Mouse (Mus musculus) liver, adult 2 months (tissue): ENCODE results near the gene Fuca1. TPM values are rescaled to one million over a fixed set of nuclear protein-coding genes. Genes with fewer than 3 reads are reported as not detected.

ENCODE experiments used
- DNase-seq: peaks from one replicate; pipeline ENCODE4 v3.0.0-alpha.2; 2011; ENCODE audit warnings: low read depth, low spot score; ENCODE audit errors: extremely low read depth
- H3K27ac ChIP-seq: fragments of 200-500 bp; replicated peaks from 2 replicates; pipeline ENCODE4 v1.5.1; 2012; ENCODE audit warnings: low read depth, mild to moderate bottlenecking, control low read depth, inconsistent platforms, low read length; ENCODE audit not compliant: insufficient read depth
- H3K27me3 ChIP-seq: fragments of 200-500 bp; 2 replicates; pipeline ENCODE4 v1.6.1; 2012; ENCODE audit warnings: mild to moderate bottlenecking, moderate library complexity, low read length, inconsistent platforms; ENCODE audit not compliant: control insufficient read depth, insufficient read depth
- H3K36me3 ChIP-seq: fragments of 200-500 bp; 2 replicates; pipeline ENCODE4 v1.6.1; 2012; ENCODE audit warnings: low read length, inconsistent platforms; ENCODE audit not compliant: control insufficient read depth, insufficient read depth
- H3K4me1 ChIP-seq: fragments of 200-500 bp; 2 replicates; pipeline ENCODE4 v1.6.1; 2011; ENCODE audit warnings: low read length; ENCODE audit not compliant: control insufficient read depth, insufficient read depth
- H3K4me3 ChIP-seq: fragments of 200-500 bp; 2 replicates; pipeline ENCODE4 v1.5.1; 2011; ENCODE audit warnings: low read depth, mild to moderate bottlenecking, control low read depth, low read length, moderate library complexity; ENCODE audit not compliant: insufficient read depth
- H3K79me2 ChIP-seq: fragments of 200-500 bp; 2 replicates; pipeline ENCODE4 v1.6.1; 2012; ENCODE audit warnings: inconsistent platforms, mild to moderate bottlenecking, low read length, moderate library complexity; ENCODE audit not compliant: control insufficient read depth, insufficient read depth
- H3K9ac ChIP-seq: fragments of 200-500 bp; 2 replicates; pipeline ENCODE4 v1.6.1; 2012; ENCODE audit warnings: low read depth, mild to moderate bottlenecking, control low read depth, inconsistent platforms, low read length
- CTCF ChIP-seq: fragments of 200-500 bp; IDR thresholded peaks from 2 replicates; pipeline ENCODE4 v1.5.1; 2011; ENCODE audit warnings: low read depth, low read length, control low read depth
- POLR2A ChIP-seq: fragments of 200-500 bp; IDR thresholded peaks from 2 replicates; pipeline ENCODE4 v1.6.1; 2011; ENCODE audit warnings: low read length, control low read depth; ENCODE audit not compliant: insufficient read depth; ENCODE audit errors: extremely low read depth
- WGBS: fragments of 180-500 bp; shearing (Covaris S2); methylation state at CpG from one replicate; pipeline ENCODE4 v1.1.7; 2018; 5-methylcytosine and 5-hydroxymethylcytosine counted together
- polyA plus RNA-seq: library from polyadenylated mRNA; depleted of rRNA; stranded (reverse); fragments of >200 nt; gene quantifications from 2 replicates; pipeline ENCODE4 v1.2.3, GENCODE M21; 2012; rRNA removed
- total RNA-seq: library from RNA; depleted of rRNA; stranded (reverse); fragments of >200 nt; gene quantifications from 2 replicates; pipeline ENCODE4 v1.2.3, GENCODE M21; 2014; rRNA removed

The Fuca1 gene
- total and polyA plus RNA-seq, 2 experiments = 46.4 to 54.9 TPM

- Histone ChIP-seq H3K9ac (peak within 1 kb of the TSS; percentile 93), H3K27me3 (no peaks in the 10 kb centered on the region), H3K79me2 (peaks cover 8% of the 10 kb centered on the region; the same call in 1 of the 2 replicates), H3K27ac (peak within 1 kb of the TSS; percentile 69), H3K36me3 (no peaks in the 10 kb centered on the region; the same call in 1 of the 2 replicates), H3K4me1 (peaks cover 9% of the 10 kb centered on the region), H3K4me3 (peak within 1 kb of the TSS; percentile 55)
- peak; percentile 69 for DNase-seq
- under 1% methylated on average over 77 of the region's 81 CpGs for WGBS
- TF ChIP-seq POLR2A (peak; percentile 85), CTCF (peak; percentile 47; the same call in 1 of the 2 replicates)
Measured at GRCm38 (mm10) chr4:135986943-135987710, 66.6 kb downstream of the Fuca1 start, which contains the start of gene Pithd1. Gene Pithd1 (minus strand): TSS chr4:135987264.

- TF ChIP-seq POLR2A (no peak), CTCF (no peak)
- Histone ChIP-seq H3K27ac (no peak overlapping the region), H3K79me2 (peaks cover 8% of the 10 kb centered on the region; the same call in 1 of the 2 replicates), H3K36me3 (no peaks in the 10 kb centered on the region; the same call in 1 of the 2 replicates), H3K27me3 (no peaks in the 10 kb centered on the region), H3K4me1 (peaks cover 9% of the 10 kb centered on the region), H3K4me3 (peak overlapping the region; percentile 55; the same call in 1 of the 2 replicates), H3K9ac (no peak overlapping the region)
- WGBS = 63% methylated on average over 9 of the region's 9 CpGs
- no peak for DNase-seq
Measured at GRCm38 (mm10) chr4:135987714-135988113, 67.2 kb downstream of the Fuca1 start.

Other genes starting within 250 kb of the Fuca1 start
- gene Ifnlr1, start 234.4 kb upstream of the Fuca1 start, total RNA-seq = under 0.01 TPM in 1 of 2 replicates, not detected in the other
- 0.06 and 0.14 TPM in 2 replicates for gene Ifnlr1, start 234.4 kb upstream of the Fuca1 start, polyA plus RNA-seq
- 1.4 and 1.7 TPM in 2 replicates for gene Il22ra1, start 192.6 kb upstream of the Fuca1 start, total RNA-seq
- gene Il22ra1, start 192.6 kb upstream of the Fuca1 start, polyA plus RNA-seq = 4.1 and 4.5 TPM in 2 replicates
- under 0.01 and 0.46 TPM in 2 replicates for gene Myom3, start 161.0 kb upstream of the Fuca1 start, total RNA-seq
- gene Myom3, start 161.0 kb upstream of the Fuca1 start, polyA plus RNA-seq = 0.09 and 0.12 TPM in 2 replicates
- 32.9 and 37.0 TPM in 2 replicates for gene Srsf10, start 65.0 kb upstream of the Fuca1 start, total RNA-seq
- gene Srsf10, start 65.0 kb upstream of the Fuca1 start, polyA plus RNA-seq = 31.3 and 36.4 TPM in 2 replicates
- gene Pnrc2, start 46.9 kb upstream of the Fuca1 start, total RNA-seq = 37.3 and 56.5 TPM in 2 replicates
- 6.7 and 12.2 TPM in 2 replicates for gene Pnrc2, start 46.9 kb upstream of the Fuca1 start, polyA plus RNA-seq
- 3.0 and 3.9 TPM in 2 replicates for gene Cnr2, start 25.3 kb upstream of the Fuca1 start, total RNA-seq
- 1.4 and 2.1 TPM in 2 replicates for gene Cnr2, start 25.3 kb upstream of the Fuca1 start, polyA plus RNA-seq
- gene Hmgcl, start 25.7 kb downstream of the Fuca1 start, total RNA-seq = 179 and 187 TPM in 2 replicates
- 266 and 291 TPM in 2 replicates for gene Hmgcl, start 25.7 kb downstream of the Fuca1 start, polyA plus RNA-seq
- gene Gale, start 43.0 kb downstream of the Fuca1 start, total RNA-seq = 34.2 and 38.5 TPM in 2 replicates
- gene Gale, start 43.0 kb downstream of the Fuca1 start, polyA plus RNA-seq = 32.0 and 33.6 TPM in 2 replicates
- gene Lypla2, start 51.9 kb downstream of the Fuca1 start, total RNA-seq = 21.8 and 25.9 TPM in 2 replicates
- 113 and 116 TPM in 2 replicates for gene Lypla2, start 51.9 kb downstream of the Fuca1 start, polyA plus RNA-seq
- gene Pithd1, start 66.5 kb downstream of the Fuca1 start, total RNA-seq = 20.3 and 21.0 TPM in 2 replicates
- 28.8 and 41.0 TPM in 2 replicates for gene Pithd1, start 66.5 kb downstream of the Fuca1 start, polyA plus RNA-seq
- gene Eloa, start 101.0 kb downstream of the Fuca1 start, total RNA-seq = 16.1 and 16.7 TPM in 2 replicates
- 7.3 and 8.1 TPM in 2 replicates for gene Eloa, start 101.0 kb downstream of the Fuca1 start, polyA plus RNA-seq
- 474 and 504 TPM in 2 replicates for gene Rpl11, start 132.7 kb downstream of the Fuca1 start, total RNA-seq
- gene Rpl11, start 132.7 kb downstream of the Fuca1 start, polyA plus RNA-seq = 162 and 170 TPM in 2 replicates
- 33.2 and 47.4 TPM in 2 replicates for gene Id3, start 222.8 kb downstream of the Fuca1 start, total RNA-seq
- 181 and 274 TPM in 2 replicates for gene Id3, start 222.8 kb downstream of the Fuca1 start, polyA plus RNA-seq